Mouse (Mus musculus) bone marrow macrophage, adult 2 months (primary cell): ENCODE results near the gene Galk1.

Experiments used
- CTCF ChIP-seq: IDR thresholded peaks from 2 replicates; pipeline ENCODE4 v1.5.1; 2012; ENCODE audit warnings: low read depth, mild to moderate bottlenecking, low read length, moderate library complexity
- POLR2A ChIP-seq: IDR thresholded peaks from 2 replicates; pipeline ENCODE4 v1.6.1; 2012; ENCODE audit warnings: mild to moderate bottlenecking, low read depth, low read length, borderline replicate concordance

DNA sequence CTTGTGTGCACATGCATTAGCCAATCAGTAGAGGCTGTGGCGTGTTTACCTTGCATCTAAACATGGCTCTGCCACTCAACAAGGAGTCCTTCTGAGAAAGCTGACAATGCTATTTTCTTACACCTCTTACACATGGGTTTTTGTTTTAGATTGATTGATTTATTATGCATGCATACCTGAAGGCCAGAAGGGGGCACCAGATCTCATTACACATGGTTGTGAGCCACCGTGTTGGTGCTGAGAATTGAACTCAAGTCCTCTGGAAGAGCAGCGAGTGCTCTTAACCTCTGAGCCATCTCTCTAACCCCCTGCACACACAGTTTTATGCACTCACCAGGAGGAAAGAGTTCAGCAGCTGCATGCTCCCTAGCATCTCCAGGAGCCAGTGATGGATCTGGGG is 9.6 kb downstream of the Galk1 start:
- no peak for TF ChIP-seq CTCF
- TF ChIP-seq POLR2A, result no peak
